Mouse (Mus musculus) intestine, embryonic 16.5 days (tissue): ENCODE results near the gene Cenpm. TPM values are rescaled to one million over a fixed set of nuclear protein-coding genes. Genes with fewer than 3 reads are reported as not detected.

Source experiments
- ATAC-seq: fragments of 200-750 bp; cut with Nextera tagmentation; 2 replicates; pipeline ENCODE4 v1.8.0; 2017; ENCODE audit warnings: moderate TSS enrichment, moderate library complexity
- H3K27ac ChIP-seq: fragments of 300-500 bp; sonication (generic); 2 replicates; pipeline ENCODE4 v1.5.1; 2014; ENCODE audit warnings: mild to moderate bottlenecking, low read length
- H3K27me3 ChIP-seq: fragments of 300-500 bp; sonication (generic); replicated peaks from 2 replicates; pipeline ENCODE4 v1.6.1; 2014; ENCODE audit warnings: low read length, control low read depth, mixed read lengths; ENCODE audit not compliant: control insufficient read depth, insufficient read depth
- H3K36me3 ChIP-seq: fragments of 300-500 bp; sonication (generic); 2 replicates; pipeline ENCODE4 v1.6.1; 2014; ENCODE audit warnings: low read length, control low read depth; ENCODE audit not compliant: control insufficient read depth, insufficient read depth
- H3K4me1 ChIP-seq: fragments of 300-500 bp; sonication (generic); 2 replicates; pipeline ENCODE4 v1.6.1; 2014; ENCODE audit warnings: low read length, control low read depth, mixed read lengths; ENCODE audit not compliant: control insufficient read depth, insufficient read depth
- H3K4me2 ChIP-seq: fragments of 300-500 bp; sonication (generic); 2 replicates; pipeline ENCODE4 v1.6.1; 2014; ENCODE audit warnings: low read depth, low read length, control low read depth
- H3K4me3 ChIP-seq: fragments of 300-500 bp; sonication (generic); 2 replicates; pipeline ENCODE4 v1.5.1; 2014; ENCODE audit warnings: mild to moderate bottlenecking, low read length
- H3K9ac ChIP-seq: fragments of 300-500 bp; sonication (generic); 2 replicates; pipeline ENCODE4 v1.6.1; 2014; ENCODE audit warnings: low read depth, low read length
- H3K9me3 ChIP-seq: fragments of 300-500 bp; sonication (generic); 2 replicates; pipeline ENCODE4 v1.6.1; 2016; ENCODE audit warnings: low read length, control low read depth; ENCODE audit not compliant: control insufficient read depth
- WGBS: fragments of 180-500 bp; shearing (Covaris S2); extraction: QIAGEN DNeasy Blood & Tissue Kit; methylation state at CpG from one replicate; pipeline ENCODE4 v1.1.7; 2014; 5-methylcytosine and 5-hydroxymethylcytosine counted together
- polyA plus RNA-seq: library from polyadenylated mRNA; unstranded; fragments of >200 nt; fragmentation: Nextera tagmentation; extraction: Ambion mirVana; gene quantifications from 2 replicates; pipeline ENCODE4 v1.2.1, GENCODE M21; 2015

The Cenpm gene
- polyA plus RNA-seq, 1 experiment from 2014 or later = 43.6 TPM

GRCm38 (mm10) chr15:82231100-82231499, 13.4 kb downstream of the Cenpm start:
- Histone ChIP-seq H3K4me3 (no peak overlapping the region), H3K36me3 (no peaks in the 10 kb centered on the region), H3K27me3 (no peaks in the 10 kb centered on the region; the same call in 1 of the 2 replicates), H3K4me1 (no peaks in the 10 kb centered on the region), H3K9ac (no peak overlapping the region), H3K4me2 (no peak overlapping the region), H3K27ac (no peak overlapping the region), H3K9me3 (no peaks in the 10 kb centered on the region)
- no peak for ATAC-seq
- WGBS = 65% methylated on average over 4 of the region's 4 CpGs

DNA sequence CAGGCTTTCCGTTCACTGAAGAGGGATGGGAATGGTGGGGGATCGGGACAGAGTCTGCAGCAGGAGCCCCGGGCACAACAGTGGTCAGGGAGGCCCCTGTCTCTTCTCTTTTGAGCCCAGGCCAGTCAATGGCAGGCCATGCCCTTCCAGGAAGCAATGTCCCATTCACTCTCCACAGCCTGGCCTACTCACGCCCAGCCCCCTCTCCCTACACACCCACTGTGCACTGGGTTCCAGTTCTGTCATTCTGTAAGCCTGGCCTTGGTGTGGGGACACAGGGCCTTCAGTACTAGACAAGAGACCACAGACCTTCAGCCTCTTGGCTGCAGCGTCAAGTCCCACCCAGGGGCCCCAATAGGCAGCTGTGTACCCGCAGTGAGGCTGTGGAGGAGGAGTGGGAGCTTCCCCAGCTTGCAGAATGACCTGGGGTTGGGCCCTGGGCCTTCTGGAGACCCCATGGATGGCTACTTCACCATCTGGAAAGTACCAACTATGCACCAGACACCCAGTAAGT, 14.4 kb downstream of the Cenpm start:
- no peak overlapping the region; the same call in 1 of the 2 replicates for H3K9ac ChIP-seq

GRCm38 (mm10) chr15:82229542-82230045, 15.0 kb downstream of the Cenpm start:
- no peak overlapping the region for H3K4me3 ChIP-seq
- no peak overlapping the region for H3K27ac ChIP-seq
- H3K4me2 ChIP-seq = no peak overlapping the region
- no peaks in the 10 kb centered on the region for H3K9me3 ChIP-seq
- H3K9ac ChIP-seq = no peak overlapping the region
- peaks cover 2% of the 10 kb centered on the region for H3K27me3 ChIP-seq
- 58% methylated on average over 11 of the region's 11 CpGs for WGBS
- peak; percentile 52 for ATAC-seq
- H3K36me3 ChIP-seq = no peaks in the 10 kb centered on the region
- H3K4me1 ChIP-seq = 0 out of 2 replicates have a peak, but pooled peaks cover under 1% of the 10 kb centered on the region

More for the DNA sequence above, 14.4 kb downstream of the Cenpm start:
- no peak overlapping the region for H3K4me3 ChIP-seq
- H3K4me2 ChIP-seq = no peak overlapping the region
- 82% methylated on average over 6 of the region's 6 CpGs for WGBS
- no peaks in the 10 kb centered on the region; the same call in 1 of the 2 replicates for H3K27me3 ChIP-seq
- H3K36me3 ChIP-seq = no peaks in the 10 kb centered on the region
- no peak for ATAC-seq
- no peaks in the 10 kb centered on the region for H3K4me1 ChIP-seq
- H3K9me3 ChIP-seq = no peaks in the 10 kb centered on the region
- no peak overlapping the region for H3K27ac ChIP-seq

- Histone ChIP-seq H3K36me3 (no peaks in the 10 kb centered on the region), H3K27me3 (peaks cover 13% of the 10 kb centered on the region), H3K4me2 (no peak overlapping the region), H3K9me3 (no peaks in the 10 kb centered on the region), H3K27ac (no peak overlapping the region), H3K4me3 (no peak overlapping the region), H3K9ac (no peak overlapping the region), H3K4me1 (peaks cover 9% of the 10 kb centered on the region; the same call in 1 of the 2 replicates)
- 93% methylated on average over 5 of the region's 5 CpGs for WGBS
- ATAC-seq = no peak
These were observed 18.8 kb downstream of the Cenpm start for GRCm38 (mm10) chr15:82225769-82226168.

DNA sequence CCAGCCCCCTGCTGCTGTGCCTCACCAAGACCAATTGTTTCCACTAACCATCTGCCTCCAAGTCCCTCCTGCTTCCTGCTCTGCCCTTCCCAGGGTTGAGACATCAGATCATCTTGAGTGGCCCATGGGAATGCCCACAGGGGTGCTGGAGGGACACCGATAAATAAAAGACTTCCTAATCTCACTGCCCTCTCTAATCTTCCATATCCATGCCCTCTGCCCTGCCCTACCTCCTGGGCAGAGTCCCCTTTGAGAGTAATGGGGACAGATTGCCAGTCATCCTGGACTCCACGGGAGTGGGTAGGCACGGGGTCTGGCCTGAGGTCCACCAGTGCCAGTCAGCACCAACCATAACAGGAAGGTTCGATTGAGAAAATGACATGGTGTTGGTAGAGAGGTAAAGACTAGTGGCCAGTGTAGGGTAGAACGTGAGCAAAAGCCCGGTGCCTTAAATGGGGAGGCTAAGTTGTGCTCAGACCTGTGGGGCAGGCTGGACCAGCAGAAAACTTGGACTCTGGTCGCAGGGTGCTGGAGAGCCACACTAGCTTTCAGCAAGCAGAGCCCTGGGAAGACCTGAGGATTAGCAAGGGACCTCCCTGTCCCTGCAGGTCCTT, 19.8 kb downstream of the Cenpm start:
- H3K27ac ChIP-seq = no peak overlapping the region
- peaks cover 9% of the 10 kb centered on the region; the same call in 1 of the 2 replicates for H3K4me1 ChIP-seq
- no peaks in the 10 kb centered on the region for H3K9me3 ChIP-seq
- no peak overlapping the region for H3K4me3 ChIP-seq
- 43% methylated on average over 7 of the region's 7 CpGs for WGBS
- no peaks in the 10 kb centered on the region for H3K36me3 ChIP-seq
- H3K27me3 ChIP-seq = peaks cover 13% of the 10 kb centered on the region
- H3K9ac ChIP-seq = peak overlapping the region; percentile 55; the same call in 1 of the 2 replicates
- peak overlapping the region; percentile 64; the same call in 1 of the 2 replicates for H3K4me2 ChIP-seq
- no peak for ATAC-seq

GRCm38 (mm10) chr15:82223657-82224601, 20.6 kb downstream of the Cenpm start, which contains the start of gene Tnfrsf13c:
TSS of gene Tnfrsf13c (minus strand) at chr15:82224369.
- Histone ChIP-seq H3K27me3 (peaks cover 16% of the 10 kb centered on the region), H3K9ac (peak within 1 kb of the TSS; percentile 55; the same call in 1 of the 2 replicates), H3K9me3 (no peaks in the 10 kb centered on the region), H3K4me2 (peak within 1 kb of the TSS; percentile 64), H3K4me3 (peak within 1 kb of the TSS; percentile 44), H3K4me1 (peaks cover 9% of the 10 kb centered on the region; the same call in 1 of the 2 replicates), H3K27ac (no peak within 1 kb of the TSS), H3K36me3 (no peaks in the 10 kb centered on the region)
- WGBS = under 1% methylated on average over 44 of the region's 44 CpGs
- ATAC-seq = peak; percentile 38; the same call in 1 of the 2 replicates

- Histone ChIP-seq H3K27ac (no peak overlapping the region), H3K9ac (no peak overlapping the region), H3K4me2 (no peak overlapping the region), H3K4me1 (peaks cover 9% of the 10 kb centered on the region; the same call in 1 of the 2 replicates), H3K9me3 (no peaks in the 10 kb centered on the region), H3K27me3 (peaks cover 18% of the 10 kb centered on the region), H3K4me3 (no peak overlapping the region), H3K36me3 (no peaks in the 10 kb centered on the region)
- WGBS = 38% methylated on average over 7 of the region's 7 CpGs
- ATAC-seq = no peak
These were observed 21.3 kb downstream of the Cenpm start for GRCm38 (mm10) chr15:82223251-82223650.

DNA sequence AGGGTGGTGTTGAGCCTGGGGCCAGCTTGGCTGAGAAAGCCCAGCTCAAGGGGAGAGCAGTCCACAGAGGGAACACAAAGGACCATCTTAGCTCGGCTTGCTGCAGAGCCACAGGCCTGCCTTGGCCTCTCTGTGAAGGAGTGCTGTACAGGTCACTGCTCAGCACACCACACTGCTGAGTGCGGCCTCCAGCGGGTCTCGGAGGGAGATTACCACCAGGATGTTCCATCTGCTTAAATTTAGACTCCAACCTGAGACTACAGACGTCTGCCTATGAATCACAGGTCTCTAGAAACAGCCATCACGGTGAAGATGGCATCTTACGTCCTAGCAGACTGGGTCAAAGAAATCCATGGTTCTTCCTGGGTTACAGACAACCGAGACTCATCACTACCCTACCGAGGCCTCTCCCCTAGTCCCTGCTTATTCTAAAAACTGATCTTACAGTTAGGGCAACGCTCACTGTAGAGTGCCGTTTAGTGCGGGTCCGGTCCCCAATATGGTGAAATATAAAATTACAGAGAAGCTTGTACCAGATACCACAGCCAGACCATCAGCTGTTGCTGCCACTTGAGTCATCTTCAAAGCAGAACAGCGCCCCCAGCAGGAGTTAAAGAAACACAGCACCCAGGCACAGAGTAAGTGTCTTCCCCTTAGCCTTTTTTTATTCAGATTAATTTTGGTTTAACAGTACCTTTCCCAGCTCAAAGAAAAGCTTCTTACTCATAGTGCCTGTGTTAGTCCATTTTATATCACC, 23.3 kb downstream of the Cenpm start:
- WGBS = 68% methylated on average over 14 of the region's 14 CpGs
- H3K27me3 ChIP-seq = peaks cover 27% of the 10 kb centered on the region
- peaks cover 9% of the 10 kb centered on the region; the same call in 1 of the 2 replicates for H3K4me1 ChIP-seq
- H3K36me3 ChIP-seq = no peaks in the 10 kb centered on the region
- H3K27ac ChIP-seq = no peak overlapping the region
- H3K4me3 ChIP-seq = no peak overlapping the region
- H3K9me3 ChIP-seq = no peaks in the 10 kb centered on the region
- no peak for ATAC-seq
- no peak overlapping the region for H3K4me2 ChIP-seq
- no peak overlapping the region for H3K9ac ChIP-seq
